Mouse (Mus musculus): ENCODE measurements around the gene Dchs1. TPM values are rescaled to one million over a fixed set of nuclear protein-coding genes. Genes with fewer than 3 reads are reported as not detected.

The Dchs1 gene
- total and polyA plus RNA-seq, 3 experiments: 0.08 to 0.11 TPM; not detected in 1

DNA sequence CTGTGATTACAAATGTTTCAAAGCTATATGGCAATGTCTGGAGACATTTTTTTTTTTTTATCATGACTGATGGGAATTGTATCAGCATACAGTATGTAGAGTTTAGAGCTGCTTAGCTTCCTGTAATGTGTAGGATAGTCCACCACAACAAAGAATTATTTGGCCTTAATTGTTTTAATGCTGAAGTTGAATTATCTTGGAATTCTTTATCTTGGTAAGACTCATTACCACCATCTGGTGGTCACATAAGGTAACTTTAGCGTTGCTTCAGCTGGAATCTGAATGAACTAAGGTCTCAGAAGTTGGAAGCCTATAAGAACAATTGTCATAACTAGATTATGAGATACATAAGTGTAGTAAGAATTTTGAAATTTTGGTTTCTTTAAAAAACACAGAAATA is 31.0 kb upstream of the Dchs1 start (continued):
- TF ChIP-seq TAL1 (IDR thresholded peaks at IDR 0.05; ENCODE audit: low read length): no peak

DNA sequence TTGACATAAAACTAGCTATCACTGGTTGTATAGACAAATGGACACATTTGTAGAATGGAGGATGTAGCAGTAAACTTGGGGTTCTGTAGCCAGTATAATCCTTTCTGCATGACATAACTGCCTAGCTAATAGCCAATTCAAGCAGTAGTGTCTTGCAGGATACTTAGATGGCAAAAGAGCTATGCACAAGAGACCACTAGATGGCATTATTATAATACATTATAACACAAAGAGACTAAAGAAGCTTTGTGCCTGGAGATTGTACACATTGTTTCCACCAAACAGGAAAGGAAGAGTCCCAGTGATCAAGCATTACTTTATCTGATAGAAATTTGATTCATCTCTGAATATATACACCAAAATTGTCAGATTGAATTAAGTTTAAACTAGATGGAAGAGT is 29.3 kb upstream of the Dchs1 start:
- H3K27ac ChIP-seq (ENCODE audit: control insufficient read depth, low read depth, low read length): no peak overlapping the region
- H3K9ac ChIP-seq (ENCODE audit: control insufficient read depth, low read depth, low read length, poor library complexity, severe bottlenecking): no peak overlapping the region
- TF ChIP-seq E2F4 (IDR thresholded peaks at IDR 0.05; ENCODE audit: borderline replicate concordance, low read depth, low read length) (no peak), USF2 (IDR thresholded peaks at IDR 0.05; ENCODE audit: borderline replicate concordance in 1 of 2, insufficient read depth in 1 of 2, low read depth in 1 of 2, low read length in 2 of 2) (no peak), NELFE (IDR thresholded peaks at IDR 0.05; ENCODE audit: low read depth, low read length) (no peak), TBP (IDR thresholded peaks at IDR 0.05; ENCODE audit: low read depth, low read length) (no peak), SMC3 (IDR thresholded peaks at IDR 0.05; ENCODE audit: low read depth, low read length) (peak; percentile 48), ELF1 (IDR thresholded peaks at IDR 0.05; ENCODE audit: low read depth, low read length) (no peak), CTCF (IDR thresholded peaks at IDR 0.05 in 2 of 3, conservative IDR thresholded peaks at IDR 0.05 in 1 of 3; ENCODE audit: control insufficient read depth in 1 of 3, insufficient read depth in 1 of 3, low read depth in 2 of 3, low read length in 3 of 3, poor library complexity in 1 of 3, severe bottlenecking in 1 of 3) (peak in 2 of 3 experiments; percentile 39 to 69; a peak in 3 of 6 replicates), NRF1 (IDR thresholded peaks at IDR 0.05; ENCODE audit: insufficient read depth, low read depth, low read length, poor library complexity, severe bottlenecking) (no peak), SIN3A (IDR thresholded peaks at IDR 0.05; ENCODE audit: low read length) (no peak), ZNF384 (IDR thresholded peaks at IDR 0.05; ENCODE audit: low read depth, low read length) (no peak), JUND (IDR thresholded peaks at IDR 0.05; ENCODE audit: low read depth, low read length) (no peak), POLR2AphosphoS2 (IDR thresholded peaks at IDR 0.05; ENCODE audit: low read length) (no peak), UBTF (IDR thresholded peaks at IDR 0.05; ENCODE audit: borderline replicate concordance, insufficient read depth, low read depth, low read length) (no peak), BHLHE40 (IDR thresholded peaks at IDR 0.05; ENCODE audit: borderline replicate concordance, low read depth, low read length) (no peak), MAX (IDR thresholded peaks at IDR 0.05; ENCODE audit: low read length) (no peak), ETS1 (IDR thresholded peaks at IDR 0.05; ENCODE audit: low read depth, low read length) (no peak), CHD1 (IDR thresholded peaks at IDR 0.05; ENCODE audit: low read depth, low read length) (no peak), ZC3H11A (IDR thresholded peaks at IDR 0.05; ENCODE audit: low read depth, low read length) (no peak), POLR2A (IDR thresholded peaks at IDR 0.05; ENCODE audit: control insufficient read depth in 1 of 2, insufficient read depth in 1 of 2, low read depth in 1 of 2, low read length in 2 of 2, poor library complexity in 1 of 2) (no peak), RAD21 (IDR thresholded peaks at IDR 0.05; ENCODE audit: low read depth, low read length) (peak; percentile 52), MXI1 (IDR thresholded peaks at IDR 0.05; ENCODE audit: low read depth, low read length) (no peak), GABPA (IDR thresholded peaks at IDR 0.05; ENCODE audit: low read depth, low read length) (no peak)
- H3K4me1 ChIP-seq (ENCODE audit: control insufficient read depth in 1 of 2, insufficient read depth in 2 of 2, low read length in 2 of 2): no peaks in the 10 kb centered on the region; a peak in 1 of 4 replicates
- H3K4me3 ChIP-seq (ENCODE audit: control insufficient read depth in 1 of 2, insufficient read depth in 1 of 2, low read depth in 2 of 2, low read length in 2 of 2): no peak overlapping the region
- DNase-seq (ENCODE audit: low read depth, low spot score): peak; percentile 53
- H3K9me3 ChIP-seq (replicated peaks; ENCODE audit: insufficient read depth, low read length): no peaks in the 10 kb centered on the region
- peaks cover 0 to 1% of the 10 kb centered on the region in 2 experiments; a peak in 2 of 4 replicates for H3K27me3 ChIP-seq (ENCODE audit: control insufficient read depth in 1 of 2, insufficient read depth in 2 of 2, low read length in 2 of 2)
- H3K79me2 ChIP-seq (ENCODE audit: control insufficient read depth, insufficient read depth, low read length, poor library complexity): no peaks in the 10 kb centered on the region
- H3K36me3 ChIP-seq (ENCODE audit: control insufficient read depth in 1 of 2, insufficient read depth in 2 of 2, low read length in 2 of 2): no peaks in the 10 kb centered on the region
